Mouse (Mus musculus): ENCODE measurements around the gene Mast3. TPM values are rescaled to one million over a fixed set of nuclear protein-coding genes. Genes with fewer than 3 reads are reported as not detected.

The Mast3 gene
- polyA plus RNA-seq, 1 experiment from 2014 or later: 18.3 TPM

DNA sequence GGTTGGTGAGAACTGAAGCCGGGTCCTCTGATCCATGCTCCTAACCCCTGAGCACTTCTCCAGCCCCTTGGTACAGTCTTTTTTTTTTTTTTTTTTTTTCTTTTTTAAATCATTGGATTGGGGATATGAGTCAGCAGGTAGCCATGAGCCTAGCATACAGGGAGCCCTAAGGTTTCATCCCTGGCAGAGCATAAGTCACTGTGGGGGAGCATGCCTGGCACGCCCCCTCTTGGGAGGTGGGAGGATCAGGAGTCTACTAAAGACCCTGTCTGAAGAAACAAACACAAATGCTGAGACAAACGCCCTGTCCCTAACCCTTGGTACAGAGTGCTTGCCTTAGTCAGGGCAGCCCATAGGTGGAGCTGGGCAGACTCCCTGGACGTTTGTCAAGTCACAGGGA is 7.2 kb upstream of the Mast3 start:
- no peak overlapping the region for H3K4me3 ChIP-seq (replicated peaks)
- no peaks in the 10 kb centered on the region for H3K9me3 ChIP-seq
- no peaks in the 10 kb centered on the region for H3K36me3 ChIP-seq
- 40% methylated on average over 4 of the region's 4 CpGs for WGBS
- no peak overlapping the region for H3K9ac ChIP-seq (replicated peaks)
- ATAC-seq: no peak
- peaks cover 29% of the 10 kb centered on the region for H3K27me3 ChIP-seq
- no peak overlapping the region for H3K4me2 ChIP-seq (replicated peaks)
- H3K4me1 ChIP-seq (replicated peaks): 0 out of 2 replicates have a peak, but pooled peaks cover 4% of the 10 kb centered on the region
- no peak overlapping the region for H3K27ac ChIP-seq

DNA sequence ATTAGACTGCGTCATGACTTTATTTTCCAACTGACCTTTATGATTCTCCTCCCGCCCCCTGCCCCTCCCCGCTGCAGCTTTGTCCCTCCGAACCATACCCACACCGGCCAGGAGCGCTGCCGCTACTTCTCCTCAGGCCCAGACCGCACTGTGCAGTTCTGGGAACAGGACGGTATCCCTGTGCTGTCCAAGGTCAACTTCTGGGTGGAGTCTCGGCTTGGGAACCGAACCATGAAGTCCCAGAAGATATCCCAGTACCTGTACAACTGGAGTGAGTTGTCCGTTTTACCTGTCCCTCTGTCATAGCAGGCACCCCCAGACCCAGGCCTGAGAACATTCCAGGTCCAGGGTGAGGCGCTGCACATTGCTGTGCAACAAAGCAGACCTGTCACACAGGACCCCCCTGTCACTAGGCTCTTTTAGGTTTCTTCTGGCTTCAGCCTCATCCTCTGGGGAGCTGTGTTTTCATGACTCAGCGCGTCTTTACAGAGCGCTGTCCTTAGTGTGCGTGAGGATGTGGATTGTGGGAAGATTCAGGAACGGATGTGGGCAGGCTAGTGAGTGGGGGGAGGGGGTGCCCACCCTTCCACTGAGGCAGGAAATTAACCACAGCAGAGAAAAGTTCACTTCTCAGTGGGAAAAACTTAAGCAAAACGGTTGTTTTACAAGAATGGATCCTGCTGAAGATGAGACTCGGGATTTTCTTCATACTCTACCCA is 6.3 kb upstream of the Mast3 start:
- H3K4me3 ChIP-seq (replicated peaks): no peak overlapping the region
- no peaks in the 10 kb centered on the region for H3K36me3 ChIP-seq
- H3K4me1 ChIP-seq (replicated peaks): no peaks in the 10 kb centered on the region
- 76% methylated on average over 20 of the region's 20 CpGs for WGBS
- no peak for ATAC-seq
- H3K9ac ChIP-seq (replicated peaks): no peak overlapping the region
- peaks cover 29% of the 10 kb centered on the region for H3K27me3 ChIP-seq
- H3K27ac ChIP-seq: no peak overlapping the region
- no peaks in the 10 kb centered on the region for H3K9me3 ChIP-seq
- no peak overlapping the region for H3K4me2 ChIP-seq (replicated peaks)

DNA sequence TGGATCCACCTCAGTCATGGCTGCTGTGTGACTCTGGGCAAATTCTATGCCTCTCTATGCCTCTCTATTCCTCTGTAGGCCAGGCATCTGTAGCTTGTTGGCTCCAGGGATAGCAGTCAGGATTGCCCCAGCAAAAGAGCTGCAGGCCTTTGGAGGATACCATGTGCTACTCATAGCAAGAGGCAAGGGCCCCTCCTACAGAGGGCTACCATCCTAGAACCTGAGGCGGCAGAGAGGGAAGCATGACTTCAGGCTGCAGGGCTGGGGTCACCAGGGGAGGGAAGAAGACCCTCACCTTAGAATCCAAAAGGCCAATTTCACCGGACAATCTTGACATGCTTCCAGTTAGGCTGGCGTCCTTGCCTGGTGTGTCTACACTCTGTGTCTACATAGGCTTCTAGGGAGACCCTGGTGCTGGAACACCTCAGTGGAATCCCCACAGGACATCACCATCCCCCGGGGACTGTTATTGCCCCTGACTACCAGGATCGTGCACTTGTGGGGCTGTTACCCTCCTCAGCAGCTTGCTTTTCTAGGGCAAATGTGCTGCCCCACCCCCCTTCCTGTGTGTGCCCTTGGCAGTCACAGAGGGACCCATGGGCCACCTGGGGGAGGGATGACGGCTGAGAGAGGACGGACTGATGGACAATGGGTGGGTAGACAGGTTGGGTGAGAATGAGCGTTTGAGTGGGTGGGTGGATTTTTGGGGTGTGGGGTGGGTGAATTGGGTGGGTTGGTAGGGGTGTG is 4.3 kb upstream of the Mast3 start:
- Histone ChIP-seq H3K9ac (replicated peaks) (no peak overlapping the region), H3K4me1 (replicated peaks) (peaks cover 8% of the 10 kb centered on the region), H3K9me3 (no peaks in the 10 kb centered on the region), H3K27me3 (peaks cover 34% of the 10 kb centered on the region), H3K4me3 (replicated peaks) (no peak overlapping the region), H3K27ac (no peak overlapping the region), H3K4me2 (replicated peaks) (no peak overlapping the region), H3K36me3 (no peaks in the 10 kb centered on the region)
- ATAC-seq: no peak
- 86% methylated on average over 8 of the region's 8 CpGs for WGBS

DNA sequence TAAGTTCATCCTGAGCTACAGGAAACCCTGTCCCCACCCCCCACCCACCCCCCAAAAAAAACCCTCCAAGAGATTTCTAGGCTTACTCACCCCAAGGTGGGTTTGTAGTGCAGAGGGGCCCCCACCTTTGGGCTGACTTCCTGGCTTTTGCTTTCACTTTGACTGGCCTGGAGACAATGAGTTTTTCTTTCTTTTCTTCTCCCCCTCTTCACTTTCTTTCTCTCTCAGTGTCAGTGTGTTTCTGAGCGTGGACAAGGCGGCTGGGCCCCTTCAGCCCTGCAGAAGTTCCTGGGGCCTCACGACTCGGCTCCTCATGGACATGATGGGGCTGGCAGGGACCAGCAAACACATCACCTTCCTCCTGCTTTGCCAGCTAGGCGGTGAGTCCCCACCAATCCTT is 3.4 kb upstream of the Mast3 start, which contains the start of gene Il12rb1:
Gene Il12rb1 (plus strand): TSS at position 211 of the 400 bp plus-strand sequence.
- Histone ChIP-seq H3K27ac (no peak within 1 kb of the TSS), H3K36me3 (no peaks in the 10 kb centered on the region), H3K4me2 (replicated peaks) (no peak within 1 kb of the TSS), H3K4me1 (replicated peaks) (peaks cover 14% of the 10 kb centered on the region), H3K27me3 (peaks cover 41% of the 10 kb centered on the region), H3K9ac (replicated peaks) (no peak within 1 kb of the TSS), H3K4me3 (replicated peaks) (no peak within 1 kb of the TSS), H3K9me3 (no peaks in the 10 kb centered on the region)
- no peak for ATAC-seq
- WGBS: 59% methylated on average over 5 of the region's 5 CpGs

- H3K4me3 ChIP-seq (replicated peaks): no peak overlapping the region
- H3K4me2 ChIP-seq (replicated peaks): no peak overlapping the region
- H3K9ac ChIP-seq (replicated peaks): no peak overlapping the region
- H3K27me3 ChIP-seq: peaks cover 49% of the 10 kb centered on the region
- H3K36me3 ChIP-seq: no peaks in the 10 kb centered on the region
- no peak overlapping the region for H3K27ac ChIP-seq
- no peaks in the 10 kb centered on the region for H3K9me3 ChIP-seq
- H3K4me1 ChIP-seq (replicated peaks): peaks cover 14% of the 10 kb centered on the region
- 61% methylated on average over 1 of the region's 1 CpGs for WGBS
- no peak for ATAC-seq
Observed at GRCm38 (mm10) chr8:70807304-70807703, 2.5 kb upstream of the Mast3 start.

DNA sequence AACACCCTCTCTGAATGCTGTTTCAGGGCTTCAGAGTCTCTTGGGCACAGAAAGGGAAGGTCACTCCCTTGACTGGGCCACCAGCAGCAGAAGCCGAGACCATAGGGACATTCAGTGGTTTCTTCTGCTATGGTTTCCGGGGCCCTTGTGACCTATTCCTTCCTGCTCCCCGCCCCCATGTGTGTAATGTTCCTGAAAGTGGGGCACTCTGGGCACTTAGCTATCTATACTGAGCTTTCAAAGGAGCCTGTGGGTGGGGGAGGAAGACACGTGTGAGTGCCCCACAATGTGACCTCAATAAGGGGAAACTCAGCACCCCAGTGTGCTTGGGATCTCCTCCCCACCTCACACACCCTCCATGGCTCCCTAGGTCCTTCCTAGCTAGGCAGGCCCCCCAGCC is 1.7 kb upstream of the Mast3 start:
- Histone ChIP-seq H3K9me3 (no peaks in the 10 kb centered on the region), H3K27me3 (peaks cover 52% of the 10 kb centered on the region), H3K9ac (replicated peaks) (no peak overlapping the region), H3K4me1 (replicated peaks) (peaks cover 14% of the 10 kb centered on the region), H3K4me3 (replicated peaks) (no peak overlapping the region), H3K27ac (no peak overlapping the region), H3K36me3 (no peaks in the 10 kb centered on the region), H3K4me2 (replicated peaks) (no peak overlapping the region)
- 86% methylated on average over 4 of the region's 4 CpGs for WGBS
- ATAC-seq: no peak

GRCm38 (mm10) chr8:70803761-70804480 is 933 bp downstream of the Mast3 start:
- Histone ChIP-seq H3K9me3 (no peaks in the 10 kb centered on the region), H3K9ac (replicated peaks) (peak overlapping the region; percentile 63; the same call in 1 of the 2 replicates), H3K4me1 (replicated peaks) (peaks cover 19% of the 10 kb centered on the region), H3K4me3 (replicated peaks) (peak overlapping the region; percentile 49), H3K27me3 (peaks cover 74% of the 10 kb centered on the region), H3K4me2 (replicated peaks) (peak overlapping the region; percentile 73), H3K27ac (no peak overlapping the region), H3K36me3 (no peaks in the 10 kb centered on the region)
- WGBS: 2% methylated on average over 42 of the region's 47 CpGs
- no peak; the same call in 1 of the 2 replicates for ATAC-seq

DNA sequence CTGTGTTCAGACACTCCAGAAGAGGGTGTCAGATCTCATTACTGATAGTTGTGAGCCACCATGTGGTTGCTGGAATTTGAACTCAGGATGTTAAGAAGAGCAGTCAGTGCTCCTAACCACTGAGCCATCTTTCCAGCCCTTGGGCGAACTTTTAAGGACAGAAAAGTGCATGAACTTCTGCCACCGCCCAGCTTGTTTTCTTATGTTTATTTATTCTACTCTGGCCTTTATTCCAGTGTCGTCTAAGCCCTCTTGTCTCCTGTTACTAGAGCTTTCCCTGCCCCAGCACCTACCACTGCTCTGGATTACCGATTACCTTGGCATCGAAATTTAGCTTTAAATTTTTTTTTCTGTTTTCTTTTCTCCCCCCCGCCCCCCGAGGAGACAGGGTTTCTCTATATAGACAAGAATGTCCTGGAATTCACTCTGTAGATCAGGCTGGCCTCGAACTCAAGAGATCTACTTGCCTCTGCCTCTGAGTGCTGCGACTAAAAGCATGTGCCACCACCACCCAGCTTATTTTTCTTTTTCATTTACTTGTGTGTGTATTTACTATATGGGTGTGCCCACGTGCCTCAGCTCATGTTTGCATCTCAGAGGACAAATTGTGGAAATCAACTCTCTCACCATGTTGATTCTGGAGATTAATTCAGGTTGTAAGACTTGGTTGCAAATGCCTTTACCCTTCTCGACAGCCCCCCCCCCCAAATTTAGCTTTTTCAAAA is 1.9 kb downstream of the Mast3 start:
- H3K9me3 ChIP-seq: no peaks in the 10 kb centered on the region
- ATAC-seq: no peak
- no peak overlapping the region for H3K27ac ChIP-seq
- 70% methylated on average over 11 of the region's 11 CpGs for WGBS
- no peaks in the 10 kb centered on the region for H3K36me3 ChIP-seq
- peaks cover 26% of the 10 kb centered on the region for H3K4me1 ChIP-seq (replicated peaks)
- no peak overlapping the region for H3K4me2 ChIP-seq (replicated peaks)
- peaks cover 83% of the 10 kb centered on the region for H3K27me3 ChIP-seq
- H3K4me3 ChIP-seq (replicated peaks): no peak overlapping the region
- H3K9ac ChIP-seq (replicated peaks): no peak overlapping the region

DNA sequence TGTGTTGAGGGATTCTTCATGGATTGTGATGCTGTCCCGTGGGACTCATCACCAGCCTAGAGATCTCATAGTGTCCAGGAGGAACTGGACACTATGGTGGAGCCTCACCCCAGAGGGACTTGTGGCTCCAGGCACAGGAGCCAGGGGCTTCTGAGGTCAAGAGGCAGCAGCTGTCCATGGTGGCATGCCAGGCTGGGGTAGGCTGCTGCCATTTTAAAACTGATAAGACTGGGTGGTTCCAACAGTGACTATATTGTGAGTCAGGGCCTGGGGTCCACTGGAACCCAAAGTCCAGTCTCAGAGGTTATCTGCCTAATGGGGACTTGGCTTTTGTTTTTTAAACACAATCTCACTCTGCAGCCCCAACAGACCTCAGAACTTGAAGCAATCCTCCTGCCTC is 3.0 kb downstream of the Mast3 start:
- 79% methylated on average over 1 of the region's 1 CpGs for WGBS

GRCm38 (mm10) chr8:70801156-70801555 is 3.7 kb downstream of the Mast3 start:
- no peak overlapping the region for H3K4me2 ChIP-seq (replicated peaks)
- peaks cover 78% of the 10 kb centered on the region for H3K27me3 ChIP-seq
- peaks cover 41% of the 10 kb centered on the region for H3K4me1 ChIP-seq (replicated peaks)
- no peaks in the 10 kb centered on the region for H3K9me3 ChIP-seq
- H3K4me3 ChIP-seq (replicated peaks): no peak overlapping the region
- 42% methylated on average over 15 of the region's 15 CpGs for WGBS
- no peaks in the 10 kb centered on the region for H3K36me3 ChIP-seq
- no peak for ATAC-seq
- H3K9ac ChIP-seq (replicated peaks): no peak overlapping the region
- H3K27ac ChIP-seq: no peak overlapping the region

More for the DNA sequence above, 3.0 kb downstream of the Mast3 start:
- no peaks in the 10 kb centered on the region for H3K36me3 ChIP-seq
- H3K4me3 ChIP-seq (replicated peaks): no peak overlapping the region
- H3K9ac ChIP-seq (replicated peaks): no peak overlapping the region
- H3K27me3 ChIP-seq: peaks cover 82% of the 10 kb centered on the region
- H3K4me1 ChIP-seq (replicated peaks): peaks cover 35% of the 10 kb centered on the region
- H3K4me2 ChIP-seq (replicated peaks): no peak overlapping the region
- no peaks in the 10 kb centered on the region for H3K9me3 ChIP-seq
- no peak overlapping the region for H3K27ac ChIP-seq
- ATAC-seq: no peak

DNA sequence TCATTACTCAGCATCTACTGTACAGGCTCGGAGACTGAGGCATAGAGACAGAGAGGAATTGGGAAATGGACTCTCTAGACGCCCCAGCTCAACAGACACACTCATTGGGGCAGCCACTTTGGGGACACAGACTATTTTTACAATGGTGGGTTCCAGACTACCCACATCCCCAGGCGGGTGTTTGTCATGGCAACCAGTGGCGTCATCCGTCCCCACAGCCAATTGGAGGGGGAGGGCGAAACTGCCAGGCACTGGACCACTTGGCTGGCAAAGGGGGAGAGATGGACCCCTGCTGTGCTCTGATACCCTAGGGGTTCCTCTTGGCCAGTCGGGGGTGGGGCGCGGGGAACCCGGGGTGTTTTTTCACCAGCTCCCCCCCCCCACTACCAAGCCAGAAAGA is 4.2 kb downstream of the Mast3 start:
- no peak overlapping the region for H3K27ac ChIP-seq
- 53% methylated on average over 10 of the region's 10 CpGs for WGBS
- no peaks in the 10 kb centered on the region for H3K9me3 ChIP-seq
- no peaks in the 10 kb centered on the region for H3K36me3 ChIP-seq
- no peak overlapping the region for H3K4me3 ChIP-seq (replicated peaks)
- no peak for ATAC-seq
- H3K9ac ChIP-seq (replicated peaks): no peak overlapping the region
- H3K4me2 ChIP-seq (replicated peaks): no peak overlapping the region
- H3K4me1 ChIP-seq (replicated peaks): peaks cover 43% of the 10 kb centered on the region
- peaks cover 78% of the 10 kb centered on the region for H3K27me3 ChIP-seq
